Mouse (Mus musculus): Measurements from ENCODE around the gene Msln.
A peak's percentile ranks its signal among the peaks of the same experiment; 100 is the strongest.
"Not testable (repeated sequence)": the region's sequence is repeated elsewhere in the genome, so short reads cannot be mapped to it uniquely, and the experiment has no call there.

Gene Msln

GRCm38 (mm10) chr17:25769331-25769730 lies 15.2 kb upstream of the Msln start:
- no peak for DNase-seq (ENCODE audit: low spot score)

GRCm38 (mm10) chr17:25765886-25766285 lies 11.7 kb upstream of the Msln start:
- no peak for DNase-seq (ENCODE audit: low spot score)

DNA sequence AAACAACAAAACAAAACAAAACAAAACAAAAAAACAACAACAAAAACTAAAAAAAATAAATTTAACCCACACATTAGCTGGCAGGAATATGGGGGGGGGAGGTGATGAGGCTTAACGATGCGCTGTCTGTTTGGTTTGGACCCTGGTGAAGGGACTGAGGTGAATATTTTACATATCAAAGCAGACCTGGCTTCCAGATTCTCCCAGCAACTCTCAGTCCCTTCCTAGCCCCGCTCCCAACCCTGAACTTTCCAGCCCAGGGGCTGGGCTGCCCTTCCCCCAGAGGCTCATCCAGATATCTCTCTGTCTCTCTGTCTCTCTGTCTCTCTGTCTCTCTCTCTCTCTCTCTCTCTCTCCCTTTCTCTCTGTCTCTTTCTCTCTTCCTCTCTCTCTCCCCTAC lies 8.4 kb upstream of the Msln start:
- DNase-seq (ENCODE audit: low spot score): no peak

- DNase-seq (ENCODE audit: low spot score): no peak
Observed at GRCm38 (mm10) chr17:25761561-25761970, 7.4 kb upstream of the Msln start.

DNA sequence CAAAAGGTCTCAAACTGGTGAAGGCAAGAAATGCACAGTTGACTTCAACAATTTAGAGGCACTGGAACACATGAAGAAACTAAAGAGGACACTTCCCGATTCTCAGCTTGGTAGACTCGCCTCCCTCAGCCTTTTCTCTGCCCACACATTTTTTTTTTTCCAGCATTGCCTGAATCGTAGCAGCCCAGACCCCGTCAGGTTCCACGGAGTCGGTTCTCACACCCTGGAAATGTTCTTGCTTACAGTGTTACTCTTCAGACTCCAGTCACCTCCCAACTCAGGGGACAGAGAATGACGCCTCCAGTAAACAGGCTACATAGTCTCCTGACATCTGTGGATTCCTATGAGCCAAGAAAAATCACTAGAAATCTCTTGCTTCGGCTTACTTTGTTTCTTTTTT lies 6.0 kb upstream of the Msln start:
- no peak for DNase-seq (ENCODE audit: low spot score)

DNA sequence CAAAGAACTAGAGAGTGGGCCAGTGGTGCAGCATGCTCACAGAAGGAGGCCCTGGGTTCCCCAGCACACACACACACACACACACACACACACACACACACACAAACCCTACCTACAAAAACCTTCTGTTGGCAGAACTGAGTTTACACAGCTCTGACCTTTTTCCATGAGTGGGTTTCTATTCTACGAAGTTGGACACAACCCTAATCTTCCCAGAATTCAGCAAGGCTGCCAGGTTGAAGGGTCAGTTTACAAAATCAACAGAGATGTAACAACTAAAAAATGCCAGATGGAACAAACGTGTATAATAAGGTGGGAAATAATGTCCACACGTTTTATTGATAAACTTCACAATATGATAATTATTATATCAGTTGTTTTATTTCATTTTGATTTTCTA lies 3.5 kb upstream of the Msln start:
- DNase-seq (ENCODE audit: low spot score): no peak

GRCm38 (mm10) chr17:25756378-25757242 lies 2.4 kb upstream of the Msln start:
- no peak for DNase-seq (ENCODE audit: low spot score)

- no peak for DNase-seq (ENCODE audit: low spot score)
Observed at GRCm38 (mm10) chr17:25755627-25756377, 1.6 kb upstream of the Msln start.

GRCm38 (mm10) chr17:25755086-25755485 lies 908 bp upstream of the Msln start:
- DNase-seq (ENCODE audit: low spot score): no peak

GRCm38 (mm10) chr17:25751446-25751845 lies 2.7 kb downstream of the Msln start:
- DNase-seq (ENCODE audit: low spot score): peak; percentile 48

- DNase-seq (ENCODE audit: low spot score): no peak
Observed at GRCm38 (mm10) chr17:25749314-25749713, 4.9 kb downstream of the Msln start.

GRCm38 (mm10) chr17:25748238-25748637 lies 5.9 kb downstream of the Msln start:
- DNase-seq (ENCODE audit: low spot score): no peak

GRCm38 (mm10) chr17:25744311-25744710 lies 9.9 kb downstream of the Msln start:
- no peak for DNase-seq (ENCODE audit: low spot score)

GRCm38 (mm10) chr17:25743831-25744230 lies 10.3 kb downstream of the Msln start:
- no peak for DNase-seq (ENCODE audit: low spot score)

GRCm38 (mm10) chr17:25741471-25741870 lies 12.7 kb downstream of the Msln start:
- DNase-seq (ENCODE audit: low spot score): not testable (repeated sequence)

- no peak for DNase-seq (ENCODE audit: low spot score)
Observed at GRCm38 (mm10) chr17:25738861-25739260, 15.3 kb downstream of the Msln start.

- DNase-seq (ENCODE audit: low spot score): no peak
Observed at GRCm38 (mm10) chr17:25735745-25736144, 18.4 kb downstream of the Msln start, which contains the start of gene Mslnl. Gene Mslnl, plus strand, starts transcription at chr17:25736042.

DNA sequence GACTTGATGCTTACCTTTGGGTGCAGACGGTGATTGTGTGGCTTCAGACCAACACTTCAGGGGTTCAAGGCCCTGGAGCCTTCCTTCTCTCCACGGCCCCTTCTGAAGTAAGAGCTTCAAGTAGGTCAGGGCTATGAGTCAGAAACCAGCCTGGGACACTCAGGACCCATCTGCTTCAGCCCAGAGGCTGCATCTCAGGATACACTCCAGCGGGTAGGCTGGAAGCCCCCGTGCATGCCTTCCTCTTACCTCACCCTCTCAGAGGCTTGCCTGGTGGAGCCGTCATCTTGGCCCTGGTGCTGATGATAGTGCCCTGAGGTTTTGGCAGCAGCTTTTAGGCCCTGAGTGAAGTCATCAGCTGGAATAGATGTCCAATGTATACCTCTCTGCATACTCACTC lies 18.9 kb downstream of the Msln start:
- no peak for DNase-seq (ENCODE audit: low spot score)

- DNase-seq (ENCODE audit: low spot score): peak; percentile 81
Observed at GRCm38 (mm10) chr17:25732082-25732481, 22.1 kb downstream of the Msln start.

- DNase-seq (ENCODE audit: low spot score): no peak
Observed at GRCm38 (mm10) chr17:25728009-25728270, 26.2 kb downstream of the Msln start.

DNA sequence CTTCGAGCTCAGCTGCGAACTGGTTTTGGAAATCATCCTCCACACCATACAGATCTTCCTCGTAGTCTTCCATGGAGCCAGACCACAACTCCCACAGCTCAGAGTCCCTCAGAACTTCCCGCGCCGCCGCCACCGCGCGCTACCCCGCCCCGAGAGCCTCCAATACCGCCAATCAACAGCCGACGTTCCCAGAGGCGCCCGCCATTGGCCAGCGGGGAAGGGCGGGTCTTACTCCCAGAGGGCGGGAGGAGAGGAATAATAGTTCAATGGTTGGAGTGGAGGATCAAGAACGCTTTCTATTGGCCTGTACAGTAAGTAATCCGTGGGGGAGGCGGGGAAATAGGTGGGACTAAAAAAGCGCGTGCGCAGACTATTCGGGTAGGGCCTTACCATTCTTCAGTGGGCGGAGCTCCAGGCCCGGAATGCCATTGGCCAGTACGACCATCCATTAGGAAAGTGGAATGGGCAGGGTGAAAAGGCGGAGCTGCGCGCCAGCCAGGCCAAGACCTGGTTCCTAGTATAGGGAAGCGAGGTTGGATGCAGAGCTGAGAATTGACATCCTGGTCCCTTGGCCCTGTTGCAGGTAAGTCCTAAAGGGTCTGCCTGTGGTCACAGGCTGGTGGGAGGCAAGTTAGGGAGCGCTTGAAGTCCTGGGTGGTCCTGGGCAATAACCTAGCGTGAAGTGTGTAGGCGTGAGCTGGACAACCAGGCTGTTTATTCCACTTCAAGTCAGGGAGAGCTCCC lies 26.7 kb downstream of the Msln start, which contains the start of the genes Chtf18 and Rpusd1:
TSS of gene Chtf18 (minus strand) at position 155 of the 744 bp plus-strand sequence.
TSS of gene Rpusd1 (plus strand) at position 406 of the 744 bp plus-strand sequence.
- DNase-seq (ENCODE audit: low spot score): peak; percentile 97

- DNase-seq (ENCODE audit: low spot score): no peak
Observed at GRCm38 (mm10) chr17:25725264-25725663, 28.9 kb downstream of the Msln start.

GRCm38 (mm10) chr17:25723919-25724318 lies 30.3 kb downstream of the Msln start:
- DNase-seq (ENCODE audit: low spot score): no peak
